Mouse (Mus musculus): ENCODE results near the gene Tmem200b. TPM values are rescaled to one million over a fixed set of nuclear protein-coding genes. Genes with fewer than 3 reads are reported as not detected.

Tmem200b gene
- polyA plus RNA-seq, 1 experiment from 2014 or later = 0.19 TPM

GRCm38 (mm10) chr4:131970244-131970853 lies 48.8 kb downstream of the Tmem200b start:
- H3K9me3 ChIP-seq (ENCODE audit: control insufficient read depth, low read length) = no peaks in the 10 kb centered on the region
- 88% methylated on average over 7 of the region's 7 CpGs for WGBS
- no peak overlapping the region for H3K4me2 ChIP-seq (replicated peaks)
- ATAC-seq (ENCODE audit: low FRiP score) (no peak), DNase-seq (ENCODE audit: low spot score) (no peak)
- no peak overlapping the region for H3K4me3 ChIP-seq (replicated peaks; ENCODE audit: low read length)
- H3K27ac ChIP-seq = no peak overlapping the region
- H3K9ac ChIP-seq = no peak overlapping the region
- no peaks in the 10 kb centered on the region for H3K27me3 ChIP-seq (ENCODE audit: control insufficient read depth, insufficient read depth, low read length)
- no peaks in the 10 kb centered on the region for H3K4me1 ChIP-seq (replicated peaks; ENCODE audit: control insufficient read depth, insufficient read depth, low read length)
- H3K36me3 ChIP-seq (replicated peaks; ENCODE audit: control insufficient read depth, insufficient read depth) = peaks cover 71% of the 10 kb centered on the region

Other genes starting within 250 kb of the Tmem200b start
- gene Ptpru, start 83.5 kb upstream of the Tmem200b start, polyA plus RNA-seq (2014; fragmentation: Nextera tagmentation; extraction: Ambion mirVana) = 19.8 and 20.0 TPM in 2 replicates
- gene Mecr, start 78.3 kb upstream of the Tmem200b start, polyA plus RNA-seq (2014; fragmentation: Nextera tagmentation; extraction: Ambion mirVana) = 29.2 and 32.6 TPM in 2 replicates
- 87.0 and 94.2 TPM in 2 replicates for gene Srsf4, start 48.2 kb upstream of the Tmem200b start, polyA plus RNA-seq (2014; fragmentation: Nextera tagmentation; extraction: Ambion mirVana)
- gene Gm10300, start 152.9 kb downstream of the Tmem200b start, polyA plus RNA-seq (2014; fragmentation: Nextera tagmentation; extraction: Ambion mirVana) = not detected in 2 replicates
- gene Epb41, start 153.6 kb downstream of the Tmem200b start, polyA plus RNA-seq (2014; fragmentation: Nextera tagmentation; extraction: Ambion mirVana) = 73.3 and 82.9 TPM in 2 replicates
- 0.50 and 0.63 TPM in 2 replicates for gene Oprd1, start 222.7 kb downstream of the Tmem200b start, polyA plus RNA-seq (2014; fragmentation: Nextera tagmentation; extraction: Ambion mirVana)

All from hindbrain, embryonic 14.5 days (tissue).